Mouse (Mus musculus): ENCODE results near the gene Rnf217. TPM values are rescaled to one million over a fixed set of nuclear protein-coding genes. Genes with fewer than 3 reads are reported as not detected.

Gene Rnf217
- polyA plus RNA-seq, 1 experiment from 2014 or later, result 0.96 TPM

DNA sequence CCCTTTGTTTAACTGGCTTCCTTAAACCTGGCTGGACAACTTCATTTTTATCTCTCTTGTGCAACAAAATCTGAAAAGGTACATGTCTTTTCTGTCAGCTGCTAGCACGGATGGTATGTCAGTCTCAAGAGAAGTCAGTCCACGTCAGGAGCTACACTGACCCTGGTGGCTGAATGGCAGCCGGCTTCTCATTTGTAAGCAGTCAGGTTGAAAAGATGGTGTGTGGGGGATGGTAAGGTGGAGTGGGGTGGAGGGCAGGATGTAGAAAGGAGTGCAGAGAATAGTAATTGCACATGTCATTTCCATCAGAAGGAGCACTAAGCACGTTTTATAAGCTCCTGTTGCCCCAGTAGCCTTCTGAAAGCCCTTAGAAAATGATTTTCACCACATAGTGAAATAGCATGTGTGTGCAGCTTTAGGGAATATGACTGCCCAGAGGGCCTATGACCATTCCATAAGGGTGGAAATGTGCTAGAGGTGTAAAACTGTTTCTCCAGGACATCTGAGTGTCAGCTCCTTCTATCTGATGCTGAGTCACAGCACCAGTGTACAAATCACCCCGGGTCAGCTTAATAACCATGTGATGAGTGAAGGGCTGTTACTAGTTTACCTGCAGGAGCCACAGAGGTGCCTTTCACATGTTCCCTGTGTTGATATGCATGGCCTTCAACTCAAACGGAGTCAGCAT is 80.5 kb downstream of the Rnf217 start:
- H3K27me3 ChIP-seq (replicated peaks), result no peaks in the 10 kb centered on the region
- no peak for ATAC-seq (ENCODE audit: extremely low read depth, insufficient number of reproducible peaks, low FRiP score, low TSS enrichment)
- no peak overlapping the region for H3K4me3 ChIP-seq
- no peak overlapping the region for H3K9ac ChIP-seq
- peaks cover 12% of the 10 kb centered on the region for H3K4me1 ChIP-seq
- H3K36me3 ChIP-seq, result peaks cover 3% of the 10 kb centered on the region; the same call in 1 of the 2 replicates
- no peak overlapping the region for H3K27ac ChIP-seq (replicated peaks)
- 38% methylated on average over 6 of the region's 6 CpGs for WGBS
- no peak overlapping the region for H3K4me2 ChIP-seq
- H3K9me3 ChIP-seq, result no peaks in the 10 kb centered on the region

DNA sequence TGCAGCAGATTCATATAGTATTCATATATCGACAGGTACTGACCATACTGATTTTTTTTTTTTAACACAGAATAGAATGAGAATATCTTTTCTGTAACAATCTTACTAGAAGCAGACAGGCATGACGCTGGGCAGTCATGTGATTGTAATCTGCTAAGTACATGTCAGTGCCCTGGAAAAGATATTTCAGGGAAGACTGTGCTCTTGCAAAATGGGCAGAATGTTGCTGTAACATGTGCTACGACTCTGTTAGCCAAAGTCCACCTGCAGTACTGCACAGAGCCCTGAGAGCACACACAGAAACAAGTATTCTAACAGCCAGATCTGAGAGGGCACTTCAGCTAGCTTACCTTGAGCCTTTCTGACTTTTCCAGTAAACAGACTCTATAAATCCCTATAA is 83.3 kb downstream of the Rnf217 start:
- 62% methylated on average over 3 of the region's 3 CpGs for WGBS
- no peak overlapping the region for H3K4me3 ChIP-seq

GRCm38 (mm10) chr10:31519420-31519819 is 89.6 kb downstream of the Rnf217 start:
- H3K27me3 ChIP-seq (replicated peaks), result no peaks in the 10 kb centered on the region
- no peak overlapping the region for H3K4me3 ChIP-seq
- 52% methylated on average over 1 of the region's 1 CpGs for WGBS
- no peak overlapping the region for H3K4me2 ChIP-seq
- ATAC-seq (ENCODE audit: extremely low read depth, insufficient number of reproducible peaks, low FRiP score, low TSS enrichment), result no peak
- no peak overlapping the region for H3K27ac ChIP-seq (replicated peaks)
- H3K9me3 ChIP-seq, result no peaks in the 10 kb centered on the region
- H3K9ac ChIP-seq, result no peak overlapping the region
- 0 out of 2 replicates have a peak, but pooled peaks cover 6% of the 10 kb centered on the region for H3K36me3 ChIP-seq
- no peaks in the 10 kb centered on the region for H3K4me1 ChIP-seq

More for the DNA sequence above, 83.3 kb downstream of the Rnf217 start:
- Histone ChIP-seq H3K27ac (replicated peaks) (no peak overlapping the region), H3K4me1 (peaks cover 12% of the 10 kb centered on the region), H3K9ac (no peak overlapping the region), H3K9me3 (no peaks in the 10 kb centered on the region), H3K36me3 (peaks cover 3% of the 10 kb centered on the region; the same call in 1 of the 2 replicates), H3K4me2 (no peak overlapping the region), H3K27me3 (replicated peaks) (no peaks in the 10 kb centered on the region)
- no peak for ATAC-seq (ENCODE audit: extremely low read depth, insufficient number of reproducible peaks, low FRiP score, low TSS enrichment)

DNA sequence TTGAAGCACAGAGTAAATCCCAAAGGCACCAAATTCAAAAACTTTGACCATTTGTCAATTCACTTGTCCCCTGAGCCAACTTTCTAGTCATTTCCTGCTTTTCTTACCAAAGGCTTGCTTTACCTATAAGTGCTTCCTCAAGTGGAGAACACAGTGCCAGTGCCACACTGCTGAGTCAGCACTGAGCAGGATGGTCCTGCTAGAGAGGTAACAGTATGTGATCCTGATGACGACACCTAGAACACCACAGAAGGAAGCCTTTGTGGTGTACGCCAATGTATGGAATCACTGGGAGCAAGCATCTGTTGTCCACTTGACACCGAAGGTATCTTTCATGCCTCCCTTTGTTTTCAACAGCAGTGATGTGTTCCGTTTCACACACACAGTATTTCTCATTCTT is 90.8 kb downstream of the Rnf217 start:
- no peak overlapping the region for H3K4me2 ChIP-seq
- ATAC-seq (ENCODE audit: extremely low read depth, insufficient number of reproducible peaks, low FRiP score, low TSS enrichment), result no peak
- 87% methylated on average over 4 of the region's 4 CpGs for WGBS
- H3K27me3 ChIP-seq (replicated peaks), result no peaks in the 10 kb centered on the region
- H3K27ac ChIP-seq (replicated peaks), result no peak overlapping the region
- H3K4me3 ChIP-seq, result no peak overlapping the region
- 0 out of 2 replicates have a peak, but pooled peaks cover 6% of the 10 kb centered on the region for H3K36me3 ChIP-seq
- no peaks in the 10 kb centered on the region for H3K4me1 ChIP-seq
- no peaks in the 10 kb centered on the region for H3K9me3 ChIP-seq
- no peak overlapping the region for H3K9ac ChIP-seq

- Histone ChIP-seq H3K9ac (no peak overlapping the region), H3K4me3 (no peak overlapping the region), H3K36me3 (0 out of 2 replicates have a peak, but pooled peaks cover 6% of the 10 kb centered on the region), H3K27me3 (replicated peaks) (no peaks in the 10 kb centered on the region), H3K9me3 (no peaks in the 10 kb centered on the region), H3K27ac (replicated peaks) (no peak overlapping the region), H3K4me1 (no peaks in the 10 kb centered on the region), H3K4me2 (no peak overlapping the region)
- WGBS, result 48% methylated on average over 4 of the region's 4 CpGs
- no peak for ATAC-seq (ENCODE audit: extremely low read depth, insufficient number of reproducible peaks, low FRiP score, low TSS enrichment)
Measured at GRCm38 (mm10) chr10:31517192-31517591, 91.8 kb downstream of the Rnf217 start.

GRCm38 (mm10) chr10:31515897-31516296 is 93.1 kb downstream of the Rnf217 start:
- Histone ChIP-seq H3K4me3 (no peak overlapping the region), H3K27me3 (replicated peaks) (no peaks in the 10 kb centered on the region), H3K36me3 (0 out of 2 replicates have a peak, but pooled peaks cover 6% of the 10 kb centered on the region), H3K9me3 (no peaks in the 10 kb centered on the region), H3K27ac (replicated peaks) (no peak overlapping the region), H3K4me2 (no peak overlapping the region), H3K4me1 (no peaks in the 10 kb centered on the region), H3K9ac (no peak overlapping the region)
- no peak for ATAC-seq (ENCODE audit: extremely low read depth, insufficient number of reproducible peaks, low FRiP score, low TSS enrichment)
- 91% methylated on average over 1 of the region's 1 CpGs for WGBS

DNA sequence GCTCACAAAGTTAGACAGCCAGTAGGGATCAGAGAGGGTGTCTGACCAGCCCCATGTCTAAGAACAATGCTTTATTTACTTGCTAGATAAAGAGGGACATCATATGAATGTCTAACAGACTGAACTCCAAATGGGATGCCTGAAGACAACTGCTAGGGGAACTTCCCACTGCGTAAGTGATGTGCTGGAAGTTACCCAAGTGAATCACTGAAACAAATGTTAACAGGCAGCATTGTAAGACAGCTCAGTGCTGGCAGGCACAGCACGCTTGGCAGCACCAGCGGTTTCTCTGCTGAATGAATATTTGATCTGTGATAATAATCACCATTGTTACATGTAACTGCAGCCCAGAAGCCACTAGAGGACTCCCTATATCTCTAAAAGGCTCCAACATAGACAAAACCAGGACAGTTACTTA is 104.8 kb downstream of the Rnf217 start:
- Histone ChIP-seq H3K4me1 (no peaks in the 10 kb centered on the region), H3K4me3 (no peak overlapping the region), H3K36me3 (peaks cover 22% of the 10 kb centered on the region), H3K27me3 (replicated peaks) (no peaks in the 10 kb centered on the region), H3K4me2 (no peak overlapping the region), H3K27ac (replicated peaks) (no peak overlapping the region), H3K9me3 (no peaks in the 10 kb centered on the region), H3K9ac (no peak overlapping the region)
- 68% methylated on average over 3 of the region's 3 CpGs for WGBS
- ATAC-seq (ENCODE audit: extremely low read depth, insufficient number of reproducible peaks, low FRiP score, low TSS enrichment), result no peak

DNA sequence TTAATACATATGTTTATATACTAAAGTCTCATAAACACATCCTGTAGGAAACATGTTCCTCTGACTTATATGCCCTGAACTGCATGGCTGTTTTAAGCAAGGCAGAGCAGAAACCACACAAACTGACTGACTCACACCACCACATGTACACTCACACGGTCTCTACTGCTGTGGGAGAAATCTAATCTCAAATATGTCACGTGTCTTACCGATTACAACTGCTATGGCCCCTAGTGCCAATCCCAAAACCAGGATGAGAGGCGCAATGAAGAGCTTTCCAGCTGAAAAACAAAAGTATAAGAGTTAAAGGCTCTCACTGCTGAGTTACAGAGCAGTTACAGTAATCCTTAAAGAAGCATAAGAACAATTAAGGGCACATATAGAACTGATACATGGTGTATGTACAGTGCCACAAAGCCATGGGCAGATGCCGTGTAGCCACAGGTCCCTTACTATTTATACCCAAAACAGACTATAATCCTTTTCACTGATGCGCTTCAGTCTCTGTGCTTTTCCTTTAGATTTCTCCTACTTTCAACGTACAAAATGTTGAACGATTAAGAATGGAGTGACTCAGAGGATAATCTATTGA is 105.3 kb downstream of the Rnf217 start:
- Histone ChIP-seq H3K4me1 (no peaks in the 10 kb centered on the region), H3K9ac (no peak overlapping the region), H3K36me3 (peaks cover 17% of the 10 kb centered on the region), H3K27ac (replicated peaks) (no peak overlapping the region), H3K4me3 (no peak overlapping the region), H3K27me3 (replicated peaks) (no peaks in the 10 kb centered on the region), H3K4me2 (no peak overlapping the region), H3K9me3 (no peaks in the 10 kb centered on the region)
- no peak for ATAC-seq (ENCODE audit: extremely low read depth, insufficient number of reproducible peaks, low FRiP score, low TSS enrichment)
- 77% methylated on average over 8 of the region's 8 CpGs for WGBS

DNA sequence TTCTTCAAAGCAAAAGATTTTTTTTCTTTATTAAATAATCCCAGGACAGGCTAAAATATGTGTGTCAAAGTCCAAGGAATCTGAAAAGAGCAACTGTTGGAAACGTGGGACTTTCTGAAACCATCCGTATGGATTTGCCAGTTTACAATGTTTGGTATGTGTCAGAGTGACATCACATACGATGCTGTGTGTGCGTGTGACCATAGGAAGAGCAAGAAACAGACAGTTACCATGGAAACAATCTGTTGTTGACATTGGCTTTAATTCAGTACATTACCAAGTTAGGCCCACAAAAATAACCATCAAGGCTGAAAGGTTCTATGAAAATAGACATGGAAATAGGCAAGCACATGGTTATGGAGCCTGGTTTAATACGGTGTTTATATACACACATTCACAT is 107.3 kb downstream of the Rnf217 start:
- ATAC-seq (ENCODE audit: extremely low read depth, insufficient number of reproducible peaks, low FRiP score, low TSS enrichment), result no peak
- Histone ChIP-seq H3K4me1 (no peaks in the 10 kb centered on the region), H3K9ac (no peak overlapping the region), H3K27me3 (replicated peaks) (no peaks in the 10 kb centered on the region), H3K27ac (replicated peaks) (no peak overlapping the region), H3K4me2 (no peak overlapping the region), H3K4me3 (no peak overlapping the region), H3K36me3 (peaks cover 13% of the 10 kb centered on the region), H3K9me3 (no peaks in the 10 kb centered on the region)
- 60% methylated on average over 5 of the region's 5 CpGs for WGBS

GRCm38 (mm10) chr10:31496931-31497330 is 112.1 kb downstream of the Rnf217 start:
- Histone ChIP-seq H3K27me3 (replicated peaks) (no peaks in the 10 kb centered on the region), H3K4me1 (no peaks in the 10 kb centered on the region), H3K4me3 (no peak overlapping the region), H3K27ac (replicated peaks) (no peak overlapping the region), H3K4me2 (no peak overlapping the region), H3K9ac (no peak overlapping the region), H3K36me3 (peaks cover 3% of the 10 kb centered on the region; the same call in 1 of the 2 replicates), H3K9me3 (no peaks in the 10 kb centered on the region)
- no peak for ATAC-seq (ENCODE audit: extremely low read depth, insufficient number of reproducible peaks, low FRiP score, low TSS enrichment)
- WGBS, result 80% methylated on average over 2 of the region's 2 CpGs

- peaks cover 6% of the 10 kb centered on the region; the same call in 1 of the 2 replicates for H3K36me3 ChIP-seq
- H3K4me1 ChIP-seq, result no peaks in the 10 kb centered on the region
- H3K9me3 ChIP-seq, result no peaks in the 10 kb centered on the region
- WGBS, result 77% methylated on average over 3 of the region's 3 CpGs
- no peak overlapping the region for H3K9ac ChIP-seq
- no peak overlapping the region for H3K4me3 ChIP-seq
- no peak overlapping the region for H3K27ac ChIP-seq (replicated peaks)
- no peak overlapping the region for H3K4me2 ChIP-seq
- H3K27me3 ChIP-seq (replicated peaks), result no peaks in the 10 kb centered on the region
- ATAC-seq (ENCODE audit: extremely low read depth, insufficient number of reproducible peaks, low FRiP score, low TSS enrichment), result no peak
Measured at GRCm38 (mm10) chr10:31495826-31496225, 113.2 kb downstream of the Rnf217 start.

- no peak overlapping the region for H3K4me2 ChIP-seq
- no peak overlapping the region for H3K9ac ChIP-seq
- no peak overlapping the region for H3K4me3 ChIP-seq
- 80% methylated on average over 1 of the region's 1 CpGs for WGBS
- H3K27ac ChIP-seq (replicated peaks), result no peak overlapping the region
- no peaks in the 10 kb centered on the region for H3K9me3 ChIP-seq
- H3K36me3 ChIP-seq, result peaks cover 18% of the 10 kb centered on the region
- H3K4me1 ChIP-seq, result no peaks in the 10 kb centered on the region
- ATAC-seq (ENCODE audit: extremely low read depth, insufficient number of reproducible peaks, low FRiP score, low TSS enrichment), result no peak
- no peaks in the 10 kb centered on the region for H3K27me3 ChIP-seq (replicated peaks)
Measured at GRCm38 (mm10) chr10:31494296-31494695, 114.7 kb downstream of the Rnf217 start.

All from heart, embryonic 13.5 days (tissue).